Mouse (Mus musculus) v-Abl transformed pro-B cells (cell line): Measurements from ENCODE around the gene Col9a2.

ENCODE experiments used
- in situ Hi-C, 2 experiments: fragments of 400-800 bp; cut with MboI; formaldehyde crosslinking; loops; one replicate each; pipeline ENCODE4 v1.15.1; 2025; ENCODE audit not compliant: unreplicated experiment in 2 of 2

Gene Col9a2

GRCm38 (mm10) chr4:121039331-121040115, at the start of gene Col9a2:
Gene Col9a2, plus strand, starts transcription at chr4:121039385.
- in situ Hi-C loops = loop anchor here (10.0 to 25.0 kb wide), 4 partner anchors 195 to 452 kb away; partner anchors contain the start of gene Gm8439 (in 1 of the 2)

GRCm38 (mm10) chr4:120992284-120992683, 46.9 kb upstream of the Col9a2 start:
- in situ Hi-C loops = no loop called here

GRCm38 (mm10) chr4:120993025-120993424, 46.2 kb upstream of the Col9a2 start:
- in situ Hi-C loops = no loop called here

GRCm38 (mm10) chr4:120995911-120996310, 43.3 kb upstream of the Col9a2 start:
- in situ Hi-C loops = no loop called here

GRCm38 (mm10) chr4:121001042-121001441, 38.1 kb upstream of the Col9a2 start:
- in situ Hi-C loops = loop anchor here in 1 of 2 experiments (25.0 kb wide), 1 partner anchor 1836 kb away; the partner anchor contains the start of gene Ppt1

GRCm38 (mm10) chr4:121001659-121002058, 37.5 kb upstream of the Col9a2 start:
- in situ Hi-C loops = loop anchor here in 1 of 2 experiments (25.0 kb wide), 1 partner anchor 1836 kb away; the partner anchor contains the start of gene Ppt1

- in situ Hi-C loops = loop anchor here in 1 of 2 experiments (25.0 kb wide), 1 partner anchor 1835 kb away; the partner anchor contains the start of gene Ppt1
Measured at GRCm38 (mm10) chr4:121002400-121003171, 36.6 kb upstream of the Col9a2 start.

- in situ Hi-C loops = loop anchor here in 1 of 2 experiments (25.0 kb wide), 1 partner anchor 1834 kb away; the partner anchor contains the start of gene Ppt1
Measured at GRCm38 (mm10) chr4:121003611-121004091, 35.5 kb upstream of the Col9a2 start.

GRCm38 (mm10) chr4:121004679-121005078, 34.5 kb upstream of the Col9a2 start:
- in situ Hi-C loops = loop anchor here in 1 of 2 experiments (25.0 kb wide), 1 partner anchor 1833 kb away; the partner anchor contains the start of gene Ppt1

GRCm38 (mm10) chr4:121007006-121007405, 32.2 kb upstream of the Col9a2 start:
- in situ Hi-C loops = loop anchor here in 1 of 2 experiments (25.0 kb wide), 1 partner anchor 1830 kb away; the partner anchor contains the start of gene Ppt1

- in situ Hi-C loops = loop anchor here in 1 of 2 experiments (25.0 kb wide), 1 partner anchor 1829 kb away; the partner anchor contains the start of gene Ppt1
Measured at GRCm38 (mm10) chr4:121008071-121008745, 31.0 kb upstream of the Col9a2 start.

GRCm38 (mm10) chr4:121009151-121009550, 30.0 kb upstream of the Col9a2 start:
- in situ Hi-C loops = loop anchor here in 1 of 2 experiments (25.0 kb wide), 1 partner anchor 1828 kb away; the partner anchor contains the start of gene Ppt1

GRCm38 (mm10) chr4:121010770-121011549, 28.2 kb upstream of the Col9a2 start:
- in situ Hi-C loops = loop anchor here in 1 of 2 experiments (25.0 kb wide), 1 partner anchor 1826 kb away; the partner anchor contains the start of gene Ppt1

GRCm38 (mm10) chr4:121014594-121015267, 24.5 kb upstream of the Col9a2 start:
- in situ Hi-C loops = loop anchor here in 1 of 2 experiments (25.0 kb wide), 1 partner anchor 1823 kb away; the partner anchor contains the start of gene Ppt1

- in situ Hi-C loops = loop anchor here in 1 of 2 experiments (25.0 kb wide), 1 partner anchor 1822 kb away; the partner anchor contains the start of gene Ppt1
Measured at GRCm38 (mm10) chr4:121015268-121015659, 23.9 kb upstream of the Col9a2 start.

GRCm38 (mm10) chr4:121016021-121016898, 22.9 kb upstream of the Col9a2 start:
- in situ Hi-C loops = loop anchor here in 1 of 2 experiments (25.0 kb wide), 1 partner anchor 1821 kb away; the partner anchor contains the start of gene Ppt1
